ENCODE assay signal across 10 mouse cellular contexts in genomic region chr12:29100042-29100570, GRCm38 (mm10).
"Had no signal": no experiment of that assay in that cellular context is flagged by ENCODE, and none has a peak within 500 bp of the region (broad histone marks: within the 10 kb centered on the region; RNA-seq: fewer than 3 reads in every experiment).

No protein-coding gene starts in this region.

- H3K36me3 ChIP-seq: limb, embryonic 10.5 days; liver, embryonic 12.5 days; lung, embryonic 15.5 days; midbrain, embryonic 15.5 days had no signal

- H3K27ac ChIP-seq: limb, embryonic 10.5 days; liver, embryonic 12.5 days; lung, embryonic 15.5 days; macrophage; midbrain, embryonic 15.5 days had no signal

- DNase-seq: kidney, adult 18-20 months; kidney, postnatal 10 days; lung, postnatal 14 days; right cerebral cortex, postnatal 25 days; thymus, postnatal 14 days had no signal

- H3K27me3 ChIP-seq: liver, embryonic 12.5 days; lung, embryonic 15.5 days; midbrain, embryonic 15.5 days had no signal

- H3K9ac ChIP-seq: liver, embryonic 12.5 days; lung, embryonic 15.5 days; midbrain, embryonic 15.5 days had no signal

- H3K4me1 ChIP-seq: liver, embryonic 12.5 days had no signal

- H3K4me3 ChIP-seq: limb, embryonic 10.5 days; liver, embryonic 12.5 days; lung, embryonic 15.5 days; midbrain, embryonic 15.5 days had no signal
